Mouse (Mus musculus) sigmoid colon, adult 10 weeks (tissue): ENCODE results near the gene Ttll9. TPM values are rescaled to one million over a fixed set of nuclear protein-coding genes. Genes with fewer than 3 reads are reported as not detected.

Experiments
- polyA plus RNA-seq: library from polyadenylated mRNA; stranded (reverse); fragments of 350-450 nt; fragmentation: Illumina TruSeq; extraction: RNeasy Lipid Tissue Mini Kit (QIAGEN cat#74804); gene quantifications from one replicate; pipeline ENCODE4 v1.2.3, GENCODE M21; 2014; ENCODE audit warnings: low read depth, low replicate concordance

The Ttll9 gene
- not detected for polyA plus RNA-seq

DNA sequence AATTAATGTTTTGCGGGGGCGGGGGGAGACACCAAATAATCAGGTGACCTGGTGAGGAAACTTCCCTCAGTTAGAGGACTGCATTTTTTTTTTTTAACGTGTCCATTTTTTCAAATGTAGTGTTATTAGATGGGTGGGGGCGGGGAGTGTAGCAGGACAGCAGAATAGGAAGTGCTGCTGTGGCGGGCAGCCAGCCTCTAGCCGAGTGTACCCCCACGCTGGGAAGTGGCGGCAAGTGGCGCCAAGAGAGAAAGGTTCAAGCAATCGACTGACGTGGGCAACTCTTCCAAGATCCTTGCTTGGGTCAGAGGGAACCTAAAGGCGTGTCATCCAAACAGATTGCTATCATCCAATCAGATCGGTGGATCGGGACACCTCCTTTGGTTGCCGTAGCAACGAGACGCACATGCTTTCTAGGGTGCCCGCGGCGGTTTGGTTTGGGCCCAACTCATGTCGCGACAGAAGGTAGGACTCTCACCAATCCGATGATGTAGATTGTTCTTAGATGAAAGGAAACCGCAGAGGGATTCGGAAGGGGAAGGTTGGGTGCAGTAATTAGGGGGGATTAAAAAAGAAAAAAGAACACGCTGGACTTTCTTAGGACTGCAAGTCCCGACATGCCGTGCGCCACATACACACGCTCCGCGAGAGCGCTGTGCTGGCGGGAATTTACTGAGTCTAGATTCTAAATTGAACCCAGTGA lies at the start of gene Ttll9:
TSS of gene Ttll9 (plus strand) at position 395 of the 703 bp plus-strand sequence.

GRCm38 (mm10) chr2:152933048-152933447 lies 29.2 kb upstream of the Ttll9 start, which contains the start of gene Foxs1:
Gene Foxs1 (minus strand): TSS chr2:152933208.

GRCm38 (mm10) chr2:152951065-152951849 lies 11.0 kb upstream of the Ttll9 start, which contains the start of gene Dusp15:
Gene Dusp15 (minus strand): TSS chr2:152951698.

DNA sequence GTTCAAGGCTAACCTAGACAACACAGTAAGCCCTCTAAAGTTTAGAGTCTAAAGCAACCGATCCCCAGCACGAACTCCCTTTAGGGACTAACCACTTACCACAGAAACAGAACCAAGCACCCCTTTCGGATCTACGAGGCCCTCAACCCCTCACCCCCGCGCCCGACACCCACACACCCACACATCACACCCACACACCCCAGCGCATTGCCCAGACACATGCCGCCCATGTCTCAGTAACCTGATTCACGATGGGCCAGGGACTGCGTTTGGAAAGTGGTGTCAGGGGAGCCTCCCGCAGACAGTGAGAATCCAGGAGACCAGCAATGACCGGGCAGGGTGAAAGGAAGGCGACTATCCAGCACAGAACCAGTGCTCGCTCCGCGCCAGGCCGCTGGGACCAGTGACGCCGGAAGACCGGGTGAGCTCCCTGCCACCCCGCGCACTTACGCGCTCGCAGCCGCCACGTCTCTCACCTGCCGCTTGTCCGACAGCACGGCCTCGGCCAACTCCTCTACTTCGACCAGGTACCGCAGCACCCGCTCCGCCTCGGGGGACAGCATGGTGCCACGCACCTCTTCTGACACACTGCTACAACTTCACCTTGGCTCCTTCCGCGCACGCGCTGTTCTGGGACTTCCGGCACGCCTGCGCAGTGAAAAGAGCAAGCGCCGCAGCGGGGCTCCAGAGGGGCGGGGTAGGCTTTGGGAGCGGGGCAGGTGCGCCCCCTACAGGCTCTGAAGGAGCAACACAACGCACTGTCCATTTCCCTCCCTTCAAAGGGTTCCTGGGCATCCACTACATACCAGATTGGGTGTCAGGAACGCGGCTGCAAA lies 52.7 kb downstream of the Ttll9 start, which contains the start of gene Pdrg1:
TSS of gene Pdrg1 (minus strand) at position 670 of the 836 bp plus-strand sequence.

GRCm38 (mm10) chr2:153031126-153032082 lies 69.1 kb downstream of the Ttll9 start, which contains the start of gene Xkr7:
Gene Xkr7 (plus strand): TSS chr2:153031852.

Other genes starting within 250 kb of the Ttll9 start
- 111 TPM for gene Id1, start 226.2 kb upstream of the Ttll9 start, polyA plus RNA-seq
- not detected for gene Cox4i2, start 208.3 kb upstream of the Ttll9 start, polyA plus RNA-seq
- 19.0 TPM for gene Bcl2l1, start 130.8 kb upstream of the Ttll9 start, polyA plus RNA-seq
- gene Tpx2, start 114.5 kb upstream of the Ttll9 start, polyA plus RNA-seq, result 13.4 TPM
- gene Mylk2, start 51.1 kb upstream of the Ttll9 start, polyA plus RNA-seq, result not detected
- gene Foxs1, start 29.3 kb upstream of the Ttll9 start, polyA plus RNA-seq, result not detected
- gene Dusp15, start 10.8 kb upstream of the Ttll9 start, polyA plus RNA-seq, result not detected
- gene Pdrg1, start 52.9 kb downstream of the Ttll9 start, polyA plus RNA-seq, result 38.5 TPM
- not detected for gene Xkr7, start 69.4 kb downstream of the Ttll9 start, polyA plus RNA-seq
- 0.91 TPM for gene Ccm2l, start 103.5 kb downstream of the Ttll9 start, polyA plus RNA-seq
- 0.41 TPM for gene Hck, start 146.0 kb downstream of the Ttll9 start, polyA plus RNA-seq
- 75.4 TPM for gene Tm9sf4, start 198.8 kb downstream of the Ttll9 start, polyA plus RNA-seq